8 mouse cellular contexts compared by ENCODE assay signal in genomic region chr15:78835200-78836085, GRCm38 (mm10). TPM values are rescaled to one million over a fixed set of nuclear protein-coding genes. Genes with fewer than 3 reads are reported as not detected.
DNase-seq lines count a peak whose midpoint lies in the region; ATAC-seq and TF ChIP-seq lines count a peak whose summit lies in the region.

No protein-coding gene starts in this region.

- H3K27ac ChIP-seq in brown adipose tissue, adult 24 weeks (replicated peaks; ENCODE audit: low read depth, low read length) = peak overlapping the region; percentile 95
- H3K27ac ChIP-seq in forebrain, embryonic 16.5 days (ENCODE audit: low read length) = peak overlapping the region; percentile 53
- peak overlapping the region; percentile 70 for H3K27ac ChIP-seq in hindbrain, postnatal 0 days
- H3K27ac ChIP-seq in liver, embryonic 13.5 days = peak overlapping the region; percentile 80

- no peaks in the 10 kb centered on the region for H3K36me3 ChIP-seq in forebrain, embryonic 16.5 days (ENCODE audit: control insufficient read depth, insufficient read depth)
- no peaks in the 10 kb centered on the region for H3K36me3 ChIP-seq in hindbrain, postnatal 0 days (ENCODE audit: insufficient read depth, low read length)
- no peaks in the 10 kb centered on the region for H3K36me3 ChIP-seq in liver, embryonic 13.5 days
- no peaks in the 10 kb centered on the region for H3K36me3 ChIP-seq in myocyte (ENCODE audit: control insufficient read depth, insufficient read depth)

- WGBS in forebrain, embryonic 16.5 days = 17% methylated on average over 12 of the region's 12 CpGs
- WGBS in hindbrain, postnatal 0 days = 10% methylated on average over 11 of the region's 12 CpGs
- 7% methylated on average over 12 of the region's 12 CpGs for WGBS in liver, embryonic 13.5 days (ENCODE audit: insufficient replicate concordance)

- no peak overlapping the region for H3K4me3 ChIP-seq in brown adipose tissue, adult 24 weeks (ENCODE audit: insufficient read depth, low read depth, low read length)
- H3K4me3 ChIP-seq in forebrain, embryonic 16.5 days (replicated peaks; ENCODE audit: low read length) = no peak overlapping the region
- H3K4me3 ChIP-seq in hindbrain, postnatal 0 days (ENCODE audit: low read length) = no peak overlapping the region
- H3K4me3 ChIP-seq in liver, embryonic 13.5 days (replicated peaks) = no peak overlapping the region
- peak overlapping the region; percentile 1 for H3K4me3 ChIP-seq in myocyte

- no peak for TF ChIP-seq CTCF in hindbrain, postnatal 0 days (IDR thresholded peaks at IDR 0.05; ENCODE audit: low read depth)

- H3K9ac ChIP-seq in forebrain, embryonic 16.5 days (replicated peaks; ENCODE audit: low read depth, low read length) = no peak overlapping the region
- no peak overlapping the region for H3K9ac ChIP-seq in hindbrain, postnatal 0 days (replicated peaks; ENCODE audit: low read length)
- peak overlapping the region; percentile 36; the same call in 1 of the 2 replicates for H3K9ac ChIP-seq in liver, embryonic 13.5 days

- no peaks in the 10 kb centered on the region for H3K9me3 ChIP-seq in forebrain, embryonic 16.5 days (ENCODE audit: control insufficient read depth, low read length)
- no peaks in the 10 kb centered on the region for H3K9me3 ChIP-seq in hindbrain, postnatal 0 days (ENCODE audit: low read length)
- H3K9me3 ChIP-seq in liver, embryonic 13.5 days (replicated peaks) = no peaks in the 10 kb centered on the region

- ATAC-seq in forebrain, embryonic 16.5 days = no peak
- peak; percentile 57 for ATAC-seq in hindbrain, postnatal 0 days
- peak; percentile 66 for ATAC-seq in liver, embryonic 13.5 days (ENCODE audit: low read depth)
- no peak for ATAC-seq in erythroblast, adult 5-6 weeks (replicated peaks; ENCODE audit: low FRiP score, poor library complexity, severe bottlenecking)

- H3K4me1 ChIP-seq in brown adipose tissue, adult 24 weeks (ENCODE audit: control insufficient read depth, insufficient read depth, insufficient read length, low read length) = peaks cover 40% of the 10 kb centered on the region
- H3K4me1 ChIP-seq in forebrain, embryonic 16.5 days (replicated peaks; ENCODE audit: control insufficient read depth, insufficient read depth, low read length) = peaks cover 31% of the 10 kb centered on the region
- H3K4me1 ChIP-seq in hindbrain, postnatal 0 days (ENCODE audit: insufficient read depth, low read length) = peaks cover 27% of the 10 kb centered on the region
- H3K4me1 ChIP-seq in liver, embryonic 13.5 days (replicated peaks) = peaks cover 57% of the 10 kb centered on the region

- no peak overlapping the region for H3K4me2 ChIP-seq in forebrain, embryonic 16.5 days (ENCODE audit: low read length)
- no peak overlapping the region for H3K4me2 ChIP-seq in hindbrain, postnatal 0 days (ENCODE audit: low read depth, low read length)
- peak overlapping the region; percentile 23 for H3K4me2 ChIP-seq in liver, embryonic 13.5 days
- H3K4me2 ChIP-seq in myocyte (ENCODE audit: low read depth) = peak overlapping the region; percentile 80

- H3K27me3 ChIP-seq in forebrain, embryonic 16.5 days (replicated peaks; ENCODE audit: control insufficient read depth, insufficient read depth, low read length) = no peaks in the 10 kb centered on the region
- H3K27me3 ChIP-seq in hindbrain, postnatal 0 days (ENCODE audit: insufficient read depth, low read length) = no peaks in the 10 kb centered on the region
- H3K27me3 ChIP-seq in liver, embryonic 13.5 days = peaks cover 11% of the 10 kb centered on the region
- no peaks in the 10 kb centered on the region for H3K27me3 ChIP-seq in myocyte (ENCODE audit: control insufficient read depth, insufficient read depth, insufficient read length)

- peak overlapping the region; percentile 1 for H3ac ChIP-seq in myocyte (ENCODE audit: control insufficient read depth, insufficient read length)

- H3K79me2 ChIP-seq in myocyte (ENCODE audit: control insufficient read depth, insufficient read depth) = no peaks in the 10 kb centered on the region

- peak; percentile 70 for DNase-seq in MN1 (ENCODE audit: low spot score)
- peak; percentile 72 for DNase-seq in hindbrain, postnatal 0 days (ENCODE audit: low spot score)
- DNase-seq in liver, embryonic 13.5 days = peak; percentile 46
- no peak for DNase-seq in left cerebral cortex, adult 18-20 months (ENCODE audit: low spot score in 2 of 2)

- TF ChIP-seq POLR2A in myocyte (IDR thresholded peaks at IDR 0.05; ENCODE audit: insufficient read length, low read depth) = no peak

TF ChIP-seq in myocyte, 11 proteins besides CTCF, POLR2A, EP300 and RAD21:
- TF ChIP-seq TCF3 (IDR thresholded peaks at IDR 0.05; ENCODE audit: insufficient read length, low read depth) = no peak
- TF ChIP-seq USF1 (IDR thresholded peaks at IDR 0.05; ENCODE audit: low read depth) = no peak
- TF ChIP-seq POLR2AphosphoS2 (IDR thresholded peaks at IDR 0.05; ENCODE audit: insufficient read length, low read depth) = no peak
- TF ChIP-seq MYOG (IDR thresholded peaks at IDR 0.05; ENCODE audit: control insufficient read depth in 1 of 3, insufficient read depth in 1 of 3, insufficient read length in 2 of 3, low read depth in 2 of 3) = peak in 2 of 3 experiments; percentile 21 to 56
- TF ChIP-seq MAX (IDR thresholded peaks at IDR 0.05; ENCODE audit: low read depth) = no peak
- no peak for TF ChIP-seq CEBPB (IDR thresholded peaks at IDR 0.05; ENCODE audit: insufficient read depth, poor library complexity, severe bottlenecking)
- TF ChIP-seq MYOD1 (IDR thresholded peaks at IDR 0.05; ENCODE audit: control insufficient read depth in 1 of 3, insufficient read length in 2 of 3, low read depth in 2 of 3) = peak in 1 of 3 experiments; percentile 67
- no peak for TF ChIP-seq REST (IDR thresholded peaks at IDR 0.05; ENCODE audit: insufficient read depth, insufficient read length)
- no peak for TF ChIP-seq TCF12 (IDR thresholded peaks at IDR 0.05; ENCODE audit: insufficient read depth, poor library complexity, severe bottlenecking)
- TF ChIP-seq SRF (IDR thresholded peaks at IDR 0.05; ENCODE audit: control insufficient read depth, insufficient read length, low read depth) = no peak
- TF ChIP-seq E2F4 (IDR thresholded peaks at IDR 0.05; ENCODE audit: insufficient read depth) = no peak

RNA-seq across cellular contexts. Expression of gene Cdc42ep1, which starts 7.0 kb away (rescaled TPM):
- polyA plus RNA-seq in brown adipose tissue, adult 24 weeks (2012; ENCODE audit: insufficient read depth, insufficient read length, missing spikeins) = 18.4 and 21.7 TPM in 2 replicates
- 9.7 and 11.0 TPM in 2 replicates for polyA plus RNA-seq in forebrain, embryonic 16.5 days (2015; fragmentation: Nextera tagmentation; extraction: Ambion mirVana)
- total RNA-seq in hindbrain, postnatal 0 days (2014; rRNA removed) = 20.6 and 22.5 TPM in 2 replicates
- 18.1 TPM in 2 replicates for polyA plus RNA-seq in hindbrain, postnatal 0 days (2015; fragmentation: Nextera tagmentation; extraction: Ambion mirVana)
- 9.5 and 10.8 TPM in 2 replicates for polyA plus RNA-seq in liver, embryonic 13.5 days (2015; fragmentation: Nextera tagmentation; extraction: Ambion mirVana)
- polyA plus RNA-seq in myocyte (2012; fragmentation: generic; extraction: Trizol) = 76.0 TPM
- total RNA-seq in left cerebral cortex, adult 18-20 months (2021) = 10 to 100 TPM; 15.3 to 16.3 TPM
- not detected in 2 replicates for total RNA-seq in erythroblast, adult 5-6 weeks (2015; ENCODE audit: low replicate concordance)
- total RNA-seq in erythroblast, adult 5-6 weeks (2017; ENCODE audit: low replicate concordance) = 0.70 TPM in 1 of 2 replicates, not detected in the other

RNA-seq across cellular contexts. Expression of gene Lgals2, which starts 19.9 kb away (rescaled TPM):
- polyA plus RNA-seq in brown adipose tissue, adult 24 weeks (2012; ENCODE audit: insufficient read depth, insufficient read length, missing spikeins) = not detected in 2 replicates
- not detected in 2 replicates for polyA plus RNA-seq in forebrain, embryonic 16.5 days (2015; fragmentation: Nextera tagmentation; extraction: Ambion mirVana)
- not detected in 2 replicates for total RNA-seq in hindbrain, postnatal 0 days (2014; rRNA removed)
- not detected in 2 replicates for polyA plus RNA-seq in hindbrain, postnatal 0 days (2015; fragmentation: Nextera tagmentation; extraction: Ambion mirVana)
- 10.0 and 13.7 TPM in 2 replicates for polyA plus RNA-seq in liver, embryonic 13.5 days (2015; fragmentation: Nextera tagmentation; extraction: Ambion mirVana)
- 2.2 TPM for polyA plus RNA-seq in myocyte (2012; fragmentation: generic; extraction: Trizol)
- not detected for total RNA-seq in left cerebral cortex, adult 18-20 months (2021)
- total RNA-seq in erythroblast, adult 5-6 weeks (2015; ENCODE audit: low replicate concordance) = not detected in 2 replicates
- total RNA-seq in erythroblast, adult 5-6 weeks (2017; ENCODE audit: low replicate concordance) = not detected in 2 replicates

RNA-seq across cellular contexts. Expression of gene Card10, which starts 32.6 kb away (rescaled TPM):
- polyA plus RNA-seq in brown adipose tissue, adult 24 weeks (2012; ENCODE audit: insufficient read depth, insufficient read length, missing spikeins) = 3.9 and 4.8 TPM in 2 replicates
- polyA plus RNA-seq in forebrain, embryonic 16.5 days (2015; fragmentation: Nextera tagmentation; extraction: Ambion mirVana) = 1.3 and 1.4 TPM in 2 replicates
- total RNA-seq in hindbrain, postnatal 0 days (2014; rRNA removed) = 0.94 and 1.4 TPM in 2 replicates
- 2.3 and 2.6 TPM in 2 replicates for polyA plus RNA-seq in hindbrain, postnatal 0 days (2015; fragmentation: Nextera tagmentation; extraction: Ambion mirVana)
- 1.1 and 1.3 TPM in 2 replicates for polyA plus RNA-seq in liver, embryonic 13.5 days (2015; fragmentation: Nextera tagmentation; extraction: Ambion mirVana)
- 1.4 TPM for polyA plus RNA-seq in myocyte (2012; fragmentation: generic; extraction: Trizol)
- 1 to 10 TPM; 4.8 to 4.9 TPM for total RNA-seq in left cerebral cortex, adult 18-20 months (2021)
- total RNA-seq in erythroblast, adult 5-6 weeks (2015; ENCODE audit: low replicate concordance) = 0.58 TPM in 1 of 2 replicates, not detected in the other
- 0.56 TPM in 1 of 2 replicates, not detected in the other for total RNA-seq in erythroblast, adult 5-6 weeks (2017; ENCODE audit: low replicate concordance)

RNA-seq across cellular contexts. Expression of gene Gga1, which starts 41.5 kb away (rescaled TPM):
- 23.7 and 29.1 TPM in 2 replicates for polyA plus RNA-seq in brown adipose tissue, adult 24 weeks (2012; ENCODE audit: insufficient read depth, insufficient read length, missing spikeins)
- polyA plus RNA-seq in forebrain, embryonic 16.5 days (2015; fragmentation: Nextera tagmentation; extraction: Ambion mirVana) = 61.3 and 67.4 TPM in 2 replicates
- total RNA-seq in hindbrain, postnatal 0 days (2014; rRNA removed) = 40.0 and 47.1 TPM in 2 replicates
- 40.1 and 41.2 TPM in 2 replicates for polyA plus RNA-seq in hindbrain, postnatal 0 days (2015; fragmentation: Nextera tagmentation; extraction: Ambion mirVana)
- 20.7 and 23.7 TPM in 2 replicates for polyA plus RNA-seq in liver, embryonic 13.5 days (2015; fragmentation: Nextera tagmentation; extraction: Ambion mirVana)
- polyA plus RNA-seq in myocyte (2012; fragmentation: generic; extraction: Trizol) = 89.3 TPM
- total RNA-seq in left cerebral cortex, adult 18-20 months (2021) = 10 to 100 TPM; 64.6 to 67.2 TPM
- 6.5 and 17.1 TPM in 2 replicates for total RNA-seq in erythroblast, adult 5-6 weeks (2015; ENCODE audit: low replicate concordance)
- 3.5 and 3.7 TPM in 2 replicates for total RNA-seq in erythroblast, adult 5-6 weeks (2017; ENCODE audit: low replicate concordance)

Comparison
In these comparisons a context has a peak if more than half of its experiments do, and no peak if none do; other contexts are left out.
1. DNase-seq: peak in MN1 (single experiment), hindbrain, postnatal 0 days (single experiment) and liver, embryonic 13.5 days (single experiment); none in left cerebral cortex, adult 18-20 months (0 of 2).
2. ATAC-seq: peak in hindbrain, postnatal 0 days (single experiment) and liver, embryonic 13.5 days (single experiment); none in forebrain, embryonic 16.5 days (single experiment) and erythroblast, adult 5-6 weeks (single experiment).
3. H3K4me2 ChIP-seq: peak in liver, embryonic 13.5 days (single experiment) and myocyte (single experiment); none in forebrain, embryonic 16.5 days (single experiment) and hindbrain, postnatal 0 days (single experiment).
4. Peak in every context shown above with its lines, with median percentiles within 50 percentile points of each other: H3K27ac ChIP-seq.